Mouse (Mus musculus) 3T3-L1 (cell line): Measurements from ENCODE around the gene Slc2a3.

ENCODE experiments used
- DNase-seq: peaks from one replicate; pipeline ENCODE4 v3.0.0-alpha.2; 2015; ENCODE audit warnings: low read depth, low spot score

Gene Slc2a3

GRCm38 (mm10) chr6:122801301-122801800 is at the start of gene Slc2a3:
TSS of gene Slc2a3 (minus strand) at chr6:122801640.
- no peak for DNase-seq

- no peak for DNase-seq
These were observed 42.3 kb upstream of the Slc2a3 start for GRCm38 (mm10) chr6:122843759-122844158.

- DNase-seq, result no peak
These were observed 36.1 kb upstream of the Slc2a3 start for GRCm38 (mm10) chr6:122837539-122837938.

- no peak for DNase-seq
These were observed 35.5 kb upstream of the Slc2a3 start for GRCm38 (mm10) chr6:122836974-122837373.

- DNase-seq, result peak; percentile 81
These were observed 32.9 kb upstream of the Slc2a3 start for GRCm38 (mm10) chr6:122834365-122834764.

GRCm38 (mm10) chr6:122832880-122833279 is 31.4 kb upstream of the Slc2a3 start:
- no peak for DNase-seq

GRCm38 (mm10) chr6:122828086-122828485 is 26.6 kb upstream of the Slc2a3 start:
- no peak for DNase-seq

GRCm38 (mm10) chr6:122825923-122826742 is 24.7 kb upstream of the Slc2a3 start:
- peak; percentile 86 for DNase-seq

GRCm38 (mm10) chr6:122825166-122825565 is 23.7 kb upstream of the Slc2a3 start:
- DNase-seq, result no peak

- DNase-seq, result no peak
These were observed 22.6 kb upstream of the Slc2a3 start for GRCm38 (mm10) chr6:122824086-122824485.

- DNase-seq, result no peak
These were observed 20.4 kb upstream of the Slc2a3 start for GRCm38 (mm10) chr6:122821822-122822221.

GRCm38 (mm10) chr6:122820799-122821650 is 19.6 kb upstream of the Slc2a3 start:
- no peak for DNase-seq

- peak; percentile 50 for DNase-seq
These were observed 18.8 kb upstream of the Slc2a3 start for GRCm38 (mm10) chr6:122820071-122820798.

- DNase-seq, result peak; percentile 57
These were observed 18.0 kb upstream of the Slc2a3 start, which contains the start of gene Foxj2 for GRCm38 (mm10) chr6:122819306-122820070. TSS of gene Foxj2 (plus strand) at chr6:122819914.

- DNase-seq, result no peak
These were observed 12.2 kb upstream of the Slc2a3 start for GRCm38 (mm10) chr6:122813640-122814039.

GRCm38 (mm10) chr6:122812716-122813115 is 11.3 kb upstream of the Slc2a3 start:
- peak; percentile 43 for DNase-seq

GRCm38 (mm10) chr6:122811771-122812600 is 10.5 kb upstream of the Slc2a3 start:
- DNase-seq, result peak; percentile 87

- DNase-seq, result peak; percentile 92
These were observed 9.8 kb upstream of the Slc2a3 start for GRCm38 (mm10) chr6:122811280-122811652.

- peak; percentile 100 for DNase-seq
These were observed 9.3 kb upstream of the Slc2a3 start for GRCm38 (mm10) chr6:122810615-122811279.
